Mouse (Mus musculus) heart, embryonic 11.5 days (tissue): Measurements from ENCODE around the gene Gm11172. TPM values are rescaled to one million over a fixed set of nuclear protein-coding genes. Genes with fewer than 3 reads are reported as not detected.
"Not testable (repeated sequence)": the region's sequence is repeated elsewhere in the genome, so short reads cannot be mapped to it uniquely, and the experiment has no call there.

Experiments
- ATAC-seq: fragments of 200-750 bp; cut with Nextera tagmentation; replicated peaks from 2 replicates; pipeline ENCODE4 v1.8.0; 2017; ENCODE audit warnings: moderate library complexity; ENCODE audit not compliant: insufficient number of reproducible peaks, low FRiP score, low TSS enrichment
- H3K27ac ChIP-seq: fragments of 300-500 bp; sonication (generic); 2 replicates; pipeline ENCODE4 v1.5.1; 2014; ENCODE audit warnings: mild to moderate bottlenecking, low read depth, low read length
- H3K27me3 ChIP-seq: fragments of 300-500 bp; sonication (generic); 2 replicates; pipeline ENCODE4 v1.6.1; 2014; ENCODE audit warnings: mild to moderate bottlenecking, low read length, mixed read lengths; ENCODE audit not compliant: control insufficient read depth, insufficient read depth
- H3K36me3 ChIP-seq: fragments of 300-500 bp; sonication (generic); 2 replicates; pipeline ENCODE4 v1.6.1; 2014; ENCODE audit warnings: mild to moderate bottlenecking, low read length, moderate library complexity, mixed read lengths; ENCODE audit not compliant: control insufficient read depth, insufficient read depth
- H3K4me1 ChIP-seq: fragments of 300-500 bp; sonication (generic); 2 replicates; pipeline ENCODE4 v1.6.1; 2014; ENCODE audit warnings: low read length; ENCODE audit not compliant: control insufficient read depth, insufficient read depth
- H3K4me2 ChIP-seq: fragments of 300-500 bp; sonication (generic); 2 replicates; pipeline ENCODE4 v1.6.1; 2014; ENCODE audit warnings: mild to moderate bottlenecking, moderate library complexity
- H3K4me3 ChIP-seq: fragments of 300-500 bp; sonication (generic); 2 replicates; pipeline ENCODE4 v1.5.1; 2014; ENCODE audit warnings: low read depth, low read length
- H3K9ac ChIP-seq: fragments of 300-500 bp; sonication (generic); 2 replicates; pipeline ENCODE4 v1.6.1; 2014; ENCODE audit warnings: mild to moderate bottlenecking, low read depth, low read length, moderate library complexity
- H3K9me3 ChIP-seq: fragments of 300-500 bp; sonication (generic); replicated peaks from 2 replicates; pipeline ENCODE4 v1.6.1; 2016; ENCODE audit warnings: low read length; ENCODE audit not compliant: control insufficient read depth
- WGBS: fragments of 180-500 bp; shearing (Covaris S2); extraction: QIAGEN DNeasy Blood & Tissue Kit; methylation state at CpG from one replicate; pipeline ENCODE4 v1.1.7; 2014; ENCODE audit not compliant: insufficient replicate concordance; 5-methylcytosine and 5-hydroxymethylcytosine counted together
- polyA plus RNA-seq: library from polyadenylated mRNA; unstranded; fragments of >200 nt; fragmentation: Nextera tagmentation; extraction: Ambion mirVana; gene quantifications from 2 replicates; pipeline ENCODE4 v1.2.1, GENCODE M21; 2014

The Gm11172 gene
- polyA plus RNA-seq, 1 experiment from 2014 or later: not detected

GRCm38 (mm10) chr16:10788271-10788670, 24.4 kb upstream of the Gm11172 start, which contains the start of gene Tnp2:
Gene Tnp2, minus strand, starts transcription at chr16:10788660.
- H3K4me2 ChIP-seq: no peak within 1 kb of the TSS
- H3K36me3 ChIP-seq: no peaks in the 10 kb centered on the region

DNA sequence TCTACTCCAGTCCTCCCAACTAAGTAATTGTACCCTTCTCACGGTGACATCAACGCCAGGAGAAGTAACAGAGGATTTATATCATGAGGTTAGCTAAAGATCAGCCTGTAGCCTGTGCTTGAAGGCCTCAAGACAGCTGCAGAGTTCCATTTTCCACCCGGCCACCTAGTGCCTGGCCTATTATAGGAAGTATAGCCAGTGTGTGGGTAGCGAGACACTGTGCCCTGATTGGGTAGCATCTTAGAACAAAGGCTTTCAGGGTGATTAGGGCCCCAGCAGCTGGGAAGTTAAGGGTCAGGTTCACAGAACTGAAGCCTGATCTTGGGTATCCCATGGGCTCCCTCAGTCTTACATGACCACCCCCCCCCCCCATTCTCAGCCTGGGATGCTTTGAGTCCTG, 23.8 kb upstream of the Gm11172 start:
- 72% methylated on average over 4 of the region's 4 CpGs for WGBS
- H3K4me2 ChIP-seq: no peak overlapping the region
- peaks cover 18% of the 10 kb centered on the region for H3K4me1 ChIP-seq

More at GRCm38 (mm10) chr16:10788271-10788670, 24.4 kb upstream of the Gm11172 start, which contains the start of gene Tnp2:
- peaks cover 4% of the 10 kb centered on the region; the same call in 1 of the 2 replicates for H3K27me3 ChIP-seq
- H3K9ac ChIP-seq: no peak within 1 kb of the TSS
- no peak within 1 kb of the TSS for H3K4me3 ChIP-seq
- no peak within 1 kb of the TSS for H3K27ac ChIP-seq
- 51% methylated on average over 16 of the region's 16 CpGs for WGBS
- no peaks in the 10 kb centered on the region for H3K9me3 ChIP-seq
- peaks cover 22% of the 10 kb centered on the region for H3K4me1 ChIP-seq
- ATAC-seq: no peak

DNA sequence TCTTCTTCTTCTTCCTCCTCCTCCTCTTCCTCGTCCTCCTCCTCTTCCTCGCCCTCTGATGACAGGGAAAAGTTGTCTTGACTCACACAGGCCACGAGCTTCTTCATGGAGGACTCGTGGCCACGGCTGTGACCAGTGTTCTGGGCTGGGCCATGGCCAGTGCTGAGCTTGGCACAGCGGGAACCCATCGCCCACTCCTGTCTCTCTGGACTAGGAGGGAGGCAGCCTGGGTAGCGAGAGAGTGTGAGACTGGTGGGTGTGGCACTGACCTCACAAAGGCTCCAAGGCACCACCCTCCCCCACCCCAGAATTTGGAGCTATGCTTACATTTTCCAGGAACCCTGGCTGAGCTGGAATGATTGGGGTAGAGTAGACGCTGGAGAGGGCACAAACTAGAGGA, 22.0 kb upstream of the Gm11172 start, which contains the start of gene Prm3:
TSS of gene Prm3 (minus strand) at position 213 of the 400 bp plus-strand sequence.
- peaks cover 10% of the 10 kb centered on the region for H3K4me1 ChIP-seq
- WGBS: 58% methylated on average over 9 of the region's 9 CpGs
- H3K9ac ChIP-seq: no peak within 1 kb of the TSS
- no peak within 1 kb of the TSS for H3K4me3 ChIP-seq
- H3K36me3 ChIP-seq: no peaks in the 10 kb centered on the region
- peaks cover 13% of the 10 kb centered on the region for H3K27me3 ChIP-seq
- no peak within 1 kb of the TSS for H3K4me2 ChIP-seq
- no peak for ATAC-seq
- no peaks in the 10 kb centered on the region for H3K9me3 ChIP-seq
- no peak within 1 kb of the TSS for H3K27ac ChIP-seq

More for the DNA sequence above, 23.8 kb upstream of the Gm11172 start:
- Histone ChIP-seq H3K9ac (no peak overlapping the region), H3K36me3 (no peaks in the 10 kb centered on the region), H3K27ac (no peak overlapping the region), H3K9me3 (no peaks in the 10 kb centered on the region), H3K27me3 (peaks cover 4% of the 10 kb centered on the region; the same call in 1 of the 2 replicates), H3K4me3 (no peak overlapping the region)
- no peak for ATAC-seq

DNA sequence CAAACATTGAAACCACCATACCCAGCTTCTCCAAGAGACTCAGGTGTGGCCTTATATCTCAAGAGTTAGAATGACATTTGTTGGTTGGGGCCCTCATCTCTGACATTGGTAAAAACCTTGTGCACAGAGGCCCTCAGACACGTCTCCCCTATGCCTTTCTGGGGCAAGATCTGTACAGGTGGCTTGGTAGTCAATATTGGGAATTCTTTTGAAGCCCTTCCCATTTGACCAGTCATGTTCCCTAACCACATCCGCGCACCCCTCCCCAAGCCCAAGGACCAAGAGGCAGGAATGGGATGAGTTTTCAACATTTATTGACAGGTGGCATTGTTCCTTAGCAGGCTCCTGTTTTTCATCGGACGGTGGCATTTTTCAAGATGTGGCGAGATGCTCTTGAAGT, 16.7 kb upstream of the Gm11172 start, which contains the start of gene Prm2:
TSS of gene Prm2 (minus strand) at position 101 of the 400 bp plus-strand sequence.
- no peaks in the 10 kb centered on the region for H3K4me1 ChIP-seq
- no peak within 1 kb of the TSS for H3K9ac ChIP-seq
- 69% methylated on average over 6 of the region's 6 CpGs for WGBS
- no peak within 1 kb of the TSS for H3K27ac ChIP-seq
- H3K36me3 ChIP-seq: no peaks in the 10 kb centered on the region
- peaks cover 25% of the 10 kb centered on the region for H3K27me3 ChIP-seq
- H3K4me2 ChIP-seq: no peak within 1 kb of the TSS
- H3K4me3 ChIP-seq: no peak within 1 kb of the TSS
- no peak for ATAC-seq
- H3K9me3 ChIP-seq: no peaks in the 10 kb centered on the region

DNA sequence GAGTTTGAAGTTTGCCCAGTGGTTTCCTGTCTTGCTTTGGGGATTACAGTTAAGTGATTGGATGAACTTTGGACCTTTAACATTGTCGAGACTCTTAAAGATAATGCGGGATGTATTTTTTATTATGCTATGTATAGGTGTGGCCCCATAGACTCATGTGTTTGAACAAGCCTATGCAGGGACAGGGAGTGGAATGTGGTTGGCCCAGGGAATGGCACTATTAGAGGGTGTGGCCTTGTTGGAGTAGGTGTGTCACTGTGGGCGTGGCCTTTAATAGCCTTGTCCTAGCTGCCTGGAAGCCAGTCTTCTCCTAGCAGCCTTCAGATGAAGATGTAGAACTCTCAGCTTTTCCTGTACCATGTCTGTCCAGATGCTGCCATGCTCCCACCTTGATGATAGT, 10.3 kb upstream of the Gm11172 start:
- not testable (repeated sequence) for H3K4me2 ChIP-seq, H3K36me3 ChIP-seq, H3K4me3 ChIP-seq, H3K27me3 ChIP-seq, H3K27ac ChIP-seq, H3K9ac ChIP-seq, H3K9me3 ChIP-seq, H3K4me1 ChIP-seq, ATAC-seq
- 76% methylated on average over 3 of the region's 3 CpGs for WGBS

DNA sequence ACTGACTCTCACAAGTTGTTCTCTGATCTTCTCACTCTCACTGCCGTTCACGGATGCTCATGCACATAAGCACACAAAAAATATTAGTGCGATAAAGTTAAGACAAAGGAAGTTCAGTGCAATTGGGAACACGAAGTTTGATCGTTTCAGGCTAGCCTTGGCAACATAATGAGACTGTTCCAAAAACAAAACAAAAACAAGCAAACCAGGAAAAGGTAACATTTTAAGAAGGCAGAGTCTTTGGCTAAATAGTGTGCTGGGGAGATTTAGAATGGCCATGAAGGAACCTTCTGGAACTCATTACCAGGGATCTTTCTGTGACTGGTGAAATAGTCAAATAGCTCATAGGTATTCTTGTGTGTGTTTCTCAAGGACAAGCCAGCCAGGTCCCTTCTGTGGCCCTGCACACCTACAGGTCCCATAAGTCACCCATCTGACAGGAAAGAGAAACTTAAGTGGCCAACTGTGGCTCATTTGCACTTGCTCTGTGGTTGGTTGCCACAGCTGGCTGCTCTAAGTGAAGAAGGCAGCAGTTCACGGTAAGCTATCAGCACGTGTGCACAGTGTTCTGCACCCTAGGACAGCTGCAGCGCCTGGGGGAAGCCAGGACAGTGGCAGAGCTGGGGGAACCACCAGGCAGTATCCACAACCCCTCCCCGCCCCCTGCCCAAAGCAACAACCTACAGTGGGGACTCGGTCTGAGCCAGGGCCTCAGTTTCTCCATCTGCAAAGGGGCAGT, 6.8 kb upstream of the Gm11172 start, which contains the start of gene Prm1:
TSS of gene Prm1 (minus strand) at position 51 of the 739 bp plus-strand sequence.
- Histone ChIP-seq H3K4me3 (no peak within 1 kb of the TSS), H3K36me3 (no peaks in the 10 kb centered on the region), H3K4me2 (no peak within 1 kb of the TSS), H3K9ac (no peak within 1 kb of the TSS), H3K27me3 (0 out of 2 replicates have a peak, but pooled peaks cover 4% of the 10 kb centered on the region), H3K9me3 (no peaks in the 10 kb centered on the region), H3K27ac (no peak within 1 kb of the TSS), H3K4me1 (no peaks in the 10 kb centered on the region)
- ATAC-seq: no peak
- 75% methylated on average over 10 of the region's 10 CpGs for WGBS

GRCm38 (mm10) chr16:10810376-10810775, 2.3 kb upstream of the Gm11172 start:
- H3K4me1 ChIP-seq: peaks cover 4% of the 10 kb centered on the region
- WGBS: 71% methylated on average over 1 of the region's 1 CpGs
- no peak overlapping the region for H3K4me3 ChIP-seq
- ATAC-seq: no peak
- no peak overlapping the region for H3K9ac ChIP-seq
- 0 out of 2 replicates have a peak, but pooled peaks cover 4% of the 10 kb centered on the region for H3K27me3 ChIP-seq
- H3K4me2 ChIP-seq: no peak overlapping the region
- H3K9me3 ChIP-seq: no peaks in the 10 kb centered on the region
- H3K27ac ChIP-seq: no peak overlapping the region
- H3K36me3 ChIP-seq: no peaks in the 10 kb centered on the region

DNA sequence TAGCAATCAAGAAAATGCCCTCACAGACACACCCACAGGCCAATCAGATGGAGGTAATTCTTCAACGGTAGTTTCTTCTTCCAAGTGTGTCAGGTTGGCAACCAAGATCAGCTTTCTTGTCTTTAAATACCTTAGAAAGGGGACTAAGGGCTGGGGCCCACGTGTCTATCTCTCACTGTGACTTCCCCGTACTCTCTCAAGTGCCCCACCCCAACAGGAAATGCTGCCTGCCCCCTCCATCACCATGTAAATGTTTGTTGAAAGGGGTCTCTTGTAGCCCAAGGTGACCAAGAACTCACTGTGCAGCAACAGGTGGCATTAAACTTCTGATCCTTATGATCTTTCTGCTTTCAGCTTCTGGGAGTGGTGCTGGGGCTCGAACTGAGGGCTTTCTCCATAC, 1.0 kb downstream of the Gm11172 start:
- H3K4me2 ChIP-seq: no peak overlapping the region
- no peak for ATAC-seq
- no peak overlapping the region for H3K9ac ChIP-seq
- H3K27me3 ChIP-seq: no peaks in the 10 kb centered on the region
- H3K4me3 ChIP-seq: no peak overlapping the region
- WGBS: 76% methylated on average over 4 of the region's 4 CpGs
- no peak overlapping the region for H3K27ac ChIP-seq
- H3K36me3 ChIP-seq: no peaks in the 10 kb centered on the region
- H3K9me3 ChIP-seq: no peaks in the 10 kb centered on the region
- peaks cover 4% of the 10 kb centered on the region for H3K4me1 ChIP-seq
